Mouse (Mus musculus) CH12.LX (cell line): ENCODE results near the gene Myocos. TPM values are rescaled to one million over a fixed set of nuclear protein-coding genes. Genes with fewer than 3 reads are reported as not detected.

Experiments
- DNase-seq: peaks from one replicate; pipeline ENCODE4 v3.0.0-alpha.2; 2013; ENCODE audit errors: extremely low read depth
- H3K27ac ChIP-seq: 2 replicates; pipeline ENCODE4 v1.5.1; 2012; ENCODE audit warnings: low read depth, mild to moderate bottlenecking, control low read depth, moderate library complexity; ENCODE audit not compliant: insufficient read depth
- H3K27me3 ChIP-seq: replicated peaks from 2 replicates; pipeline ENCODE3; 2012; ENCODE audit warnings: inconsistent platforms
- H3K36me3 ChIP-seq, 2 experiments: replicated peaks in 1 of 2; 2 replicates each; pipeline versions ENCODE3 to v1.6.1; 2012; ENCODE audit warnings: inconsistent platforms in 1 of 2, low read length in 1 of 2, mild to moderate bottlenecking in 1 of 2, mixed read lengths in 1 of 2, moderate library complexity in 1 of 2; ENCODE audit not compliant: control insufficient read depth in 1 of 2, insufficient read depth in 1 of 2
- H3K4me1 ChIP-seq, 2 experiments: 2 replicates each; pipeline ENCODE4 v1.6.1; 2012; ENCODE audit warnings: inconsistent platforms in 1 of 2, moderate library complexity in 1 of 2; ENCODE audit not compliant: insufficient read depth in 2 of 2, control insufficient read depth in 1 of 2
- H3K4me2 ChIP-seq: 2 replicates; pipeline ENCODE4 v1.6.1; 2012; ENCODE audit warnings: low read depth, mild to moderate bottlenecking, control low read depth; ENCODE audit not compliant: poor library complexity, insufficient read depth, severe bottlenecking
- H3K4me3 ChIP-seq, 3 experiments: fragments of 150-350 bp in 1 of 3; sonication (generic) in 1 of 3; replicated peaks in 1 of 3; 2 replicates each; pipeline versions ENCODE3 to v1.5.1; 2011 to 2012; ENCODE audit warnings: low read depth in 2 of 3, low read length in 2 of 3, mild to moderate bottlenecking in 2 of 3, moderate library complexity in 2 of 3, control low read depth in 1 of 3, improper control_type of control experiment in 1 of 3, inconsistent platforms in 1 of 3, mixed read lengths in 1 of 3; ENCODE audit not compliant: poor library complexity in 1 of 3
- H3K79me2 ChIP-seq: replicated peaks from 2 replicates; pipeline ENCODE4 v1.6.1; 2012; ENCODE audit warnings: mild to moderate bottlenecking, moderate library complexity; ENCODE audit not compliant: control insufficient read depth, poor library complexity, insufficient read depth, severe bottlenecking; ENCODE audit errors: extremely low read depth
- H3K9ac ChIP-seq: 2 replicates; pipeline ENCODE4 v1.6.1; 2012; ENCODE audit warnings: low read depth, mild to moderate bottlenecking, control low read depth, moderate library complexity; ENCODE audit not compliant: insufficient read depth
- H3K9me3 ChIP-seq: replicated peaks from 2 replicates; pipeline ENCODE3; 2012; ENCODE audit warnings: low read length, inconsistent platforms, mixed read lengths
- BHLHE40 ChIP-seq: IDR thresholded peaks from 2 replicates; pipeline ENCODE4 v1.6.1; 2011; ENCODE audit warnings: mild to moderate bottlenecking, low read depth, low read length, improper control_type of control experiment
- CTCF ChIP-seq, 2 experiments: IDR thresholded peaks in 1 of 2; conservative IDR thresholded peaks in 1 of 2; 2 replicates each; pipeline ENCODE4 v1.5.1; 2011 to 2012; ENCODE audit warnings: low read depth in 2 of 2, low read length in 2 of 2, improper control_type of control experiment in 1 of 2, inconsistent platforms in 1 of 2, mild to moderate bottlenecking in 1 of 2, moderate library complexity in 1 of 2
- EP300 ChIP-seq: IDR thresholded peaks from 2 replicates; pipeline ENCODE4 v1.6.1; 2011; ENCODE audit warnings: low read length, improper control_type of control experiment
- ETS1 ChIP-seq: conservative IDR thresholded peaks from 2 replicates; pipeline ENCODE4 v1.6.1; 2012; ENCODE audit warnings: low read depth, mild to moderate bottlenecking, inconsistent platforms, low read length, improper control_type of control experiment, moderate library complexity
- GABPA ChIP-seq: IDR thresholded peaks from 2 replicates; pipeline ENCODE4 v1.6.1; 2012; ENCODE audit warnings: low read depth, low read length, improper control_type of control experiment, inconsistent platforms; ENCODE audit not compliant: insufficient replicate concordance
- HCFC1 ChIP-seq: IDR thresholded peaks from 2 replicates; pipeline ENCODE4 v1.6.1; 2012; ENCODE audit warnings: low read depth, mild to moderate bottlenecking, inconsistent platforms, low read length, improper control_type of control experiment
- JUN ChIP-seq: IDR thresholded peaks from 2 replicates; pipeline ENCODE4 v1.6.1; 2011; ENCODE audit warnings: low read depth, mild to moderate bottlenecking, low read length, improper control_type of control experiment, moderate library complexity; ENCODE audit not compliant: insufficient read depth
- MAX ChIP-seq: IDR thresholded peaks from 2 replicates; pipeline ENCODE4 v1.6.1; 2011; ENCODE audit warnings: low read length, improper control_type of control experiment
- MXI1 ChIP-seq: IDR thresholded peaks from 2 replicates; pipeline ENCODE4 v1.6.1; 2011; ENCODE audit warnings: mild to moderate bottlenecking, low read depth, low read length, improper control_type of control experiment
- MYC ChIP-seq: IDR thresholded peaks from 2 replicates; pipeline ENCODE4 v1.6.1; 2011; ENCODE audit warnings: low read depth, mild to moderate bottlenecking, improper control_type of control experiment, low read length
- NELFE ChIP-seq: IDR thresholded peaks from 2 replicates; pipeline ENCODE4 v1.6.1; 2011; ENCODE audit warnings: low read depth, low read length, improper control_type of control experiment
- PAX5 ChIP-seq: IDR thresholded peaks from 2 replicates; pipeline ENCODE4 v1.6.1; 2012; ENCODE audit warnings: low read length, inconsistent platforms, mixed read lengths
- POLR2A ChIP-seq: IDR thresholded peaks from 2 replicates; pipeline ENCODE4 v1.6.1; 2011; ENCODE audit warnings: low read depth, mild to moderate bottlenecking, improper control_type of control experiment, low read length
- POLR2AphosphoS2 ChIP-seq: IDR thresholded peaks from 2 replicates; pipeline ENCODE4 v1.6.1; 2011; ENCODE audit warnings: low read depth, low read length, improper control_type of control experiment
- RAD21 ChIP-seq: IDR thresholded peaks from 2 replicates; pipeline ENCODE4 v1.6.1; 2011; ENCODE audit warnings: low read depth, mild to moderate bottlenecking, low read length, improper control_type of control experiment, moderate library complexity
- SIN3A ChIP-seq: IDR thresholded peaks from 2 replicates; pipeline ENCODE4 v1.6.1; 2012; ENCODE audit warnings: low read length, improper control_type of control experiment, inconsistent platforms
- SMC3 ChIP-seq: IDR thresholded peaks from 2 replicates; pipeline ENCODE4 v1.6.1; 2011; ENCODE audit warnings: low read depth, low read length, improper control_type of control experiment
- dilution Hi-C: fragments of 300-500 bp; cut with MboI; formaldehyde crosslinking; loops from 2 replicates; pipeline ENCODE4 v1.14.3; 2020; ENCODE audit warnings: low sequenced_read_pairs; ENCODE audit not compliant: extremely low pct_unique_long_range_greater_than_20kb, extremely low pct_ligation_motif_present
- in situ Hi-C: fragments of 300-500 bp; cut with MboI; formaldehyde crosslinking; loops from 3 replicates; pipeline ENCODE4 v1.14.3; 2019; ENCODE audit warnings: low sequenced_read_pairs, low pct_ligation_motif_present, low pct_unique_long_range_greater_than_20kb, mixed read lengths
- polyA plus RNA-seq: library from polyadenylated mRNA; unstranded; fragments of >175 nt; gene quantifications from 2 replicates; pipeline ENCODE4 v1.2.1, GENCODE M21; 2012; ENCODE audit warnings: low read depth; ENCODE audit not compliant: insufficient read length
- total RNA-seq, 2 experiments: library from RNA; depleted of rRNA; stranded (reverse); fragments of 300-350 nt in 1 of 2; fragments of >200 nt in 1 of 2; gene quantifications; 2 replicates each; pipeline ENCODE4 v1.2.3; 2012 to 2014

The Myocos gene
- total and polyA plus RNA-seq, 3 experiments, result not detected

- dilution Hi-C loops, result no loop called here
- TF ChIP-seq JUN (no peak), RAD21 (no peak), PAX5 (no peak), SMC3 (no peak), MYC (no peak), POLR2A (no peak)
- in situ Hi-C loops, result no loop called here
- no peak overlapping the region for H3K27ac ChIP-seq
- peaks cover 0 to 4% of the 10 kb centered on the region in 2 experiments; a peak in 1 of 4 replicates for H3K4me1 ChIP-seq
- no peak overlapping the region for H3K4me2 ChIP-seq
- no peaks in the 10 kb centered on the region for H3K9me3 ChIP-seq
- H3K4me3 ChIP-seq, result no peak overlapping the region
- H3K79me2 ChIP-seq, result no peaks in the 10 kb centered on the region
- DNase-seq, result no peak
- H3K36me3 ChIP-seq, result no peaks in the 10 kb centered on the region
- H3K27me3 ChIP-seq, result no peaks in the 10 kb centered on the region
- H3K9ac ChIP-seq, result no peak overlapping the region
Measured at GRCm38 (mm10) chr1:162623895-162624294, 34.1 kb downstream of the Myocos start.

GRCm38 (mm10) chr1:162620487-162620886 is 37.5 kb downstream of the Myocos start:
- Histone ChIP-seq H3K9me3 (no peaks in the 10 kb centered on the region), H3K36me3 (no peaks in the 10 kb centered on the region), H3K4me1 (peaks cover 0 to 4% of the 10 kb centered on the region in 2 experiments; a peak in 1 of 4 replicates), H3K27me3 (no peaks in the 10 kb centered on the region), H3K9ac (no peak overlapping the region), H3K79me2 (no peaks in the 10 kb centered on the region), H3K4me3 (no peak overlapping the region), H3K4me2 (no peak overlapping the region), H3K27ac (no peak overlapping the region)
- TF ChIP-seq MXI1, result no peak
- no peak for TF ChIP-seq NELFE
- TF ChIP-seq EP300, result no peak
- no peak for TF ChIP-seq BHLHE40
- TF ChIP-seq HCFC1, result no peak
- no peak for TF ChIP-seq MAX
- peak; percentile 51 for TF ChIP-seq SMC3
- TF ChIP-seq MYC, result peak; percentile 68; the same call in 1 of the 2 replicates
- TF ChIP-seq GABPA, result no peak
- no peak for TF ChIP-seq POLR2AphosphoS2
- peak; percentile 21 to 74; a peak in 3 of 4 replicates for TF ChIP-seq CTCF (conservative IDR thresholded peaks at IDR 0.05 in 1 of 2, IDR thresholded peaks at IDR 0.05 in 1 of 2; ENCODE audit: low read depth in 2 of 2, low read length in 2 of 2)
- no peak for TF ChIP-seq ETS1
- TF ChIP-seq RAD21, result peak; percentile 30
- TF ChIP-seq SIN3A, result no peak
- DNase-seq, result peak; percentile 21
- dilution Hi-C loops, result no loop called here
- in situ Hi-C loops, result no loop called here
